Mouse (Mus musculus) ovary, postnatal 10 days (tissue): ENCODE measurements around the gene Gnl1.
"Not testable (repeated sequence)": the region's sequence is repeated elsewhere in the genome, so short reads cannot be mapped to it uniquely, and the experiment has no call there.

Experiments used
- DNase-seq: peaks from one replicate; pipeline ENCODE4 v3.0.0; 2022; ENCODE audit warnings: low spot score

Gene Gnl1

GRCm38 (mm10) chr17:35979401-35980362 lies at the start of gene Gnl1, which contains the start of gene Prr3:
Gene Gnl1, plus strand, starts transcription at chr17:35979851.
Gene Prr3, minus strand, starts transcription at chr17:35980236.
- DNase-seq: peak; percentile 95

GRCm38 (mm10) chr17:35930627-35931026 lies 49.0 kb upstream of the Gnl1 start:
- no peak for DNase-seq

GRCm38 (mm10) chr17:35932608-35933007 lies 47.0 kb upstream of the Gnl1 start:
- no peak for DNase-seq

DNA sequence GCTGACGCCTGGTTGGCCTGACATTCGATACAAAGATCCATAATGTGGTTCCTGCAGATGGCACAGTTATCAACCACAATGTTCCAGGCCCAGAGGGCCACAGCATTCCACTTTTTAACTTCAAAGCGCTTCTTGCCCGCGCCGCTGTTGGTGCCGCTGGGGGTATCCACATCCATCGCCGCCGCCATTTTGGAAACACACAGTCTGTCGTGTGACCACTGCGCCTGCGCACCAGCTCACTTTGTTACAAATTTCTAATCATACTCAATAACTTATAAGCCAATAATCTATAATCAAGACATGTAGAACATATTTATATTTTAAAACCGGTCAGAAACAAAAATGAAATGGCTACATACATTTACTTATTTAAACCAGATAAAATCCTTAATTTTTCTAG lies 43.9 kb upstream of the Gnl1 start:
- not testable (repeated sequence) for DNase-seq

- no peak for DNase-seq
These were observed 41.8 kb upstream of the Gnl1 start for GRCm38 (mm10) chr17:35937700-35938348.

DNA sequence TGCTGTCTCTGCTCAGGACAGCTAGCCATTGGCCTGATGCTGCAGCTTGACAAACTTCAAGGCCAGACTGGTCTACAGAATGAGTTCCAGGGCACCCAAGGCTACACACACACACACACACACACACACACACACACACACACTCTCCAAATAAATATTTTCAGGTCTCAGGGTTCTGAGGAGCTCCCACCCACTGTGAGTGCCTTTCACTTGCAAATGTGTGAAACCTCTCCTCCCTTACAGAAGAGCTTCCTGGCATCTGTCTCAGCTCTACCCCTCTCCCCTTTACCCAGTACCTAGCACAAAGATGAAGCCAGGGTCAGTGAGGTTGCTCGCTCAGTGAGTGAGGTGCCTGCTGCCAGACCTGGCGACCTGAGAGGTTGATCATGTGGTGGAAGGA lies 40.5 kb upstream of the Gnl1 start:
- DNase-seq: no peak

- DNase-seq: no peak
These were observed 39.7 kb upstream of the Gnl1 start for GRCm38 (mm10) chr17:35939941-35940340.

DNA sequence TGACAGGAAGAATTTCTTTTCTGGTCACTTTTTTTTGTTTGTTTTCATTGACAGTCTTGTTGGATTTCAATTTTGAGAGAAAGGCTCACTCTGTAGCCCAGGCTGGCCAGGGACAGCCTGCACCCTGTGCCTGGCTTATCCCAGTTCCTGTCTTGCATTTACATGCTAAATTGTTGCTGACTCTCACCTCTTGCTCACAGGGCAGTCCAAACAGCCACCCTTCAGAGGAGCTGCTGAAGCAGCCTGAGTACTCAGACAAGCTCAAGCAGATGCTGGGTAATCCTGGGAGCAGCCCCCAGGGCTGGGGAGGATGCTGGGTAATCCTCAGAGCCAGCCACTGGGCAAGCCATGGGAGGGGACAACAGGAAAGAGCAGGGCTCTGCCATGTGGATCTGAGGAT lies 28.7 kb upstream of the Gnl1 start:
- not testable (repeated sequence) for DNase-seq

DNA sequence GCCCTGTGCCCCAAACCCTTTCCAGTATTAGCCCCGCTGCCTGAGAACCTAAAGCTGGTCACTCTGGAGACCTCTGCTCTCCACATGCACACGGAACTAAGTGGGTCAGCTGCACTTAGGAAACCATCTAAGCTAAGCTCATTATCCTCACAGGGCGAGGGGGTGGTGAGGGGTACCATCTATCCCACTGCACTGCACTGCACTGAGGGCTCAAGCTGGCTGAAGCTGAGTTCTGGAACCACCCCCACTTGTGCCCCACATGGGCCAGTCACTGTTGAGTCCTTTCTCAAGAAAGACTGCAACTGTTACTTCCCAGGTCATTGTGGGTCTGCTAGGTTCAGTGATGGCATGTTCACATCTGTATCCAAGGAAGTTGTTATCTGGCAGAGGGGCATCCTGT lies 27.1 kb upstream of the Gnl1 start:
- not testable (repeated sequence) for DNase-seq

DNA sequence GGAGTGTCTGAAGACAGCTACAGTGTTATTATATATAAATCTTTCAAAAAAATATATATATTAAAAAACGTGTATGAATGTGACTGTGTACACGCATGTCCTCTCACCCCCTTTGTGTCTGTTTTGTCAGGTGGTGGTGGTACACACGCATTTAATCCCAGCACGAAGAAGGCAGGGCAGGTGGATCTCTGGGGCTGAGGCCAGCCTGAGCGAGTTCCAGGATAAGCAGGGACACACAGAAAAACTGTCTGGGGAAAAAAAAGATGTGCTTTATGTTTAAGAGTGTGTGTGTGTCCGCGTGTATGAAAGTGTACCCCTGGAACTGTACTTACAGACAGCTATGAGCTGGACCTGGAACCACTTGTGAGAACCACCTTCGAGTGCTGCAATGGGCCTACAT lies 25.0 kb upstream of the Gnl1 start:
- no peak for DNase-seq

GRCm38 (mm10) chr17:35958533-35959223 lies 21.0 kb upstream of the Gnl1 start:
- DNase-seq: no peak

DNA sequence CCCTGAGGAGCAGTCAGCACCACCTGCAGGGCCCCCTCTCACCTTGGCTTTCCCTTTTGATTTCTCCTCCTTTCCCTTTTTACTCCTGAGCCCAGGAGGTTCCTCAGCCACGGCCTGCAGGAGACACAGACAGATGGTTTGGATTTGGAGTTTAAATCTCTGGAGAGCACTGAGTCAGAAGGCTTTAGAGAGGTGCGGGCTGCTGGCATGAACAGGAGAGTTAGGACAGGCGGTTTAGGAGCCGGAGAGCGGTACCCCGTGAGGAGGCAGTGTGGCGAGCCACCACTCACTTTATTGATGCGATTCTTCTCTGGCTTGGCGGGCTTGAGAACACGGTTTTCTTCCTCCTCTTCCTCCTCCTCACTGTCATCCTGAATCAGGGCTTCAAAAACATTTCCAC lies 16.4 kb upstream of the Gnl1 start:
- no peak for DNase-seq

GRCm38 (mm10) chr17:35967621-35968020 lies 12.0 kb upstream of the Gnl1 start:
- no peak for DNase-seq

DNA sequence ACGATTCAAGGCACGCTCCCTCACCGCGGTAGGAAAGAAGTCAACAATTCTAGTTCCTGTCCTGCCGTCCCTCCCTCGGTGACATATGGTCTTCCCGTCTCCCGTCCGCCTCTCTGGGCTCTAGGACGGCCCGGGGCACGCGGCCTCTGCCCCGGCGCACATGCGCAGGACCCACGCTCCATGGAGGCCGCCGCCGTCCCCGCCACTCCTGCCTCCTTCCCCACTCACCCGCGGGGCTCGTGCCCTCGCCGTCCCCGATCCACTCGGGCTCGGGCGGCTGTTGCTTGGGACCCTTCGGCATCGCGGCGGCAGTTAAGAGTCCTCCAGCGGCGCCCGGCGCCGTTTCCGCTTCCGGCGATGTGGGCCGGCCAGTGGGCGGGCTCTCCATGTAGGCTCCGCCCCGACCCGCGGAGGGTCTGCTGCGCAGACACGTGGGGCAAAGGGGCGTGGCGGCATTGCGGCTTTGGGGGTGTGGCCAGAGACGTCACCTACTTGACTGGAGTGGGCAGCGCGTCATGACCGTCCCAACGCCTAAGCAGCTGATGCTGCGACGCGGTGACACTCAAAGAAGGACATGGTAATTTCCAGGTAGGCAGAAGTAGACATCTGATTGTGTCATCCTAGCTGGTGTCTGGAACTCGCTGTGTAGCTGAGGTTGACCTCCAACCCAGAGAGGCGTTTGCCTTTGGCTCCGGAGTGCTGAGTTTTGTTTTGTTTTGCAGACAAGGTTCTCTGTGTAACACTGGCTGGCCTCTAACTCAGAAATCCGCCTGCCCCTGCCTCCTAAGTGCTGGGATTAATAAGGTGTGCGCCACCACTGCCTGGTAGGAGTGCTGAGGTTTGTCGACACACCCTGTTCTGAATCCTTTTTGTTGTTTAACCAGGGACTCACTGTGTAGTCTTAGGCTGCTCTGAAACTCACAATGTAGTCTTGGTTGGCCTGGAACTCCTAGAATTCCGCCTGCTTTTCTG lies 9.9 kb upstream of the Gnl1 start, which contains the start of gene Abcf1:
Gene Abcf1 (minus strand): TSS at position 344 of the 972 bp plus-strand sequence.
- peak; percentile 93 for DNase-seq

DNA sequence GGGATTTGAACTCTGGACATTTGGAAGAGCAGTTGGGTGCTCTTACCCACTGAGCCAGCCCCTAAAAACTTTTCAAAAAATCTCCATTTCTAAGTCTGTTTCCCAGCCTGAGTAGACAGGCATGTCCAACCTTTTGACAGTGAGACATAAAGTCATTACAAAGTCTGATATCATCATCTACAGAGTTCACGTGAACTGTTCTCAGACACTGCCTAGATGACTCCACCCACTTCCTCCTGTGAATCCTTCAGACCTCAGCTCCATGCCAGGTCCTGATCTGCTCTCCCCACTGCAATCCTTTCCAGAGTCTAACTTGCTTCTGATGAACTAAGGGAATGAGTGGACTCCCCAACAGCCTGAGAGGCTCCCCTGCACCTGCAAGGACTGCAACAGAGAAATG lies 7.5 kb upstream of the Gnl1 start:
- no peak for DNase-seq

DNA sequence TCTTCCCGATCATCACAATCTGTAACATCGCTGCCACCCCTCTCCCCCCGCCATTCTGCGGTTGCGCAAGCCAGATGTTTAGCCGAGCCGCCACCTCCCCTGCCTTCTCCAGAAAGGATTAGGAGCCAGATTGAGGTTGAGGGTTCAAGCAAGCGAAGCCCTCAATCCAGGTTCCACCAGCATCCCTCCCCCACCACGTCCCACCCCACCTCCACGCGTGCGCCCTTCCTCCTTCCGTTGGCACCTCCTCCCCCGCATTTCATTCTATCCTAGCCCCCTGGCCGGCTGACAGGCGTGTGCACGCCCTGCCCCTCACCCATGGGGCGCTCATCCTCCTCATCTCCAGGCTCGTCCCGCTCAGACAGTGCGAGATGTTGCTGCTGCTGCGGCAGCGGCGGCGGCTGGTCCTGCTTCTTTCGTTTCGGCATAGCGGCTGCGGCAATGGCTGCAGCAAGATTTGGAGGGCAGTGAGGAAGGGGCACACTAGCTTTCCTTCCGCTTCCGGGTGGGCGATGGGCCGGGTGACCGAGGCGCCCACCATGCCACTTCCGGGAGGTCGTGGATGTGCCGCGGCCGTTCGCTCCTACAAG lies 745 bp upstream of the Gnl1 start:
- no peak for DNase-seq

- peak; percentile 35 for DNase-seq
These were observed 708 bp downstream of the Gnl1 start for GRCm38 (mm10) chr17:35980363-35980754.

- DNase-seq: no peak
These were observed 2.1 kb downstream of the Gnl1 start for GRCm38 (mm10) chr17:35981776-35982175.

DNA sequence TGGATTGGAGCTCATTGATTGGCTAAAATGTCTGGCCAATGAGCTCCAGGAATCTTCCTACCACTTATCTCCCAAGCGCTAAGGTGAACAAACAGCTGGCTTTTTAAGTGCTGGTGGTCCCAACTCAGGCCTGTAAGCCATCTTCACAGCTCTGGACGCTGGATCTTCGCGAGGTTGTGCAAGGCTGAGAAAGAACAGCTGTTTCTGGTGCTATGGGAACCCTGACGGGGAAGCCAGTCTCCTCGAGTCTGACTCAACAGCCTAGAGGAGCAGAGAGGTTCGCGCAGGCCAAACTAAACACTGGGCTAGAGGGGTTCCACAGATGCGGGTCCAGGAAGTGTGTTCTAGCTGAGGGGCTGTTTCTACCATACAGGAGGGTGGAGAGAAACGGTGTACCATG lies 12.1 kb downstream of the Gnl1 start:
- DNase-seq: no peak

GRCm38 (mm10) chr17:35993675-35994074 lies 14.0 kb downstream of the Gnl1 start:
- peak; percentile 59 for DNase-seq
